Mouse (Mus musculus) limb, embryonic 10.5 days (tissue): ENCODE data around the gene Rassf3. TPM values are rescaled to one million over a fixed set of nuclear protein-coding genes. Genes with fewer than 3 reads are reported as not detected.

Experiments
- DNase-seq: peaks from one replicate; pipeline ENCODE4 v3.0.0-alpha.2; 2017; ENCODE audit warnings: low spot score
- H3K27ac ChIP-seq: fragments of 300-500 bp; sonication (generic); 2 replicates; pipeline ENCODE4 v1.5.1; 2016; ENCODE audit warnings: mild to moderate bottlenecking
- H3K27me3 ChIP-seq: fragments of 300-500 bp; sonication (generic); 2 replicates; pipeline ENCODE4 v1.6.1; 2016; ENCODE audit warnings: low read depth, mild to moderate bottlenecking; ENCODE audit not compliant: poor library complexity, severe bottlenecking
- H3K36me3 ChIP-seq: fragments of 300-500 bp; sonication (generic); 2 replicates; pipeline ENCODE4 v1.6.1; 2016; ENCODE audit warnings: mild to moderate bottlenecking, moderate library complexity
- H3K4me1 ChIP-seq: fragments of 300-500 bp; sonication (generic); 2 replicates; pipeline ENCODE4 v1.6.1; 2016
- H3K4me3 ChIP-seq: fragments of 300-500 bp; sonication (generic); 2 replicates; pipeline ENCODE4 v1.5.1; 2016; ENCODE audit warnings: mild to moderate bottlenecking, moderate library complexity
- H3K9me3 ChIP-seq: fragments of 300-500 bp; sonication (generic); replicated peaks from 2 replicates; pipeline ENCODE4 v1.6.1; 2016; ENCODE audit warnings: mild to moderate bottlenecking
- WGBS: fragments of 180-500 bp; shearing (Covaris S2); methylation state at CpG from one replicate; pipeline ENCODE4 v1.1.7; 2016; 5-methylcytosine and 5-hydroxymethylcytosine counted together
- polyA plus RNA-seq: library from polyadenylated mRNA; unstranded; fragments of >200 nt; fragmentation: Nextera tagmentation; extraction: Ambion mirVana; gene quantifications from 2 replicates; pipeline ENCODE4 v1.2.1, GENCODE M21; 2016

Rassf3 gene
- polyA plus RNA-seq, 1 experiment from 2014 or later, result 18.0 TPM

DNA sequence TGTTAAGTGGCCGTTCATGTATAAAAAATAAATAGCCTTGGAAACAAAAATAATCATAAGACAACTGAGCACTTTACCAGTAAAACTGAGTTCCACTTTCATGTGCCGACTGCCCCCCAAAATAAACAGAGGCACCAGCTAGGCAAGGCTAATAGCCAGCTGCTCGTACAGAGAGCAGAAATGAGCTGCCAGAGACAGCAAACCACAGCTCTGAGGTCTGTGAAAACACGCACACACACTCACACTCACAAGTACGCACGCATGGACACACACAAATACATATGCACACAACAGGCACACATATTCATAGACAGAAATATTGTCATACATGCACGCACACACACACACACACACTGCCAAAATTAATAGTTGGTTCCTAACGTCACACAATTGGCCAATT lies 46.6 kb downstream of the Rassf3 start:
- Histone ChIP-seq H3K36me3 (peaks cover 5% of the 10 kb centered on the region; the same call in 1 of the 2 replicates), H3K9me3 (no peaks in the 10 kb centered on the region), H3K27ac (peak overlapping the region; percentile 87), H3K4me3 (peak overlapping the region; percentile 37), H3K27me3 (no peaks in the 10 kb centered on the region), H3K4me1 (peaks cover 89% of the 10 kb centered on the region)
- no peak for DNase-seq
- WGBS, result 47% methylated on average over 8 of the region's 8 CpGs

DNA sequence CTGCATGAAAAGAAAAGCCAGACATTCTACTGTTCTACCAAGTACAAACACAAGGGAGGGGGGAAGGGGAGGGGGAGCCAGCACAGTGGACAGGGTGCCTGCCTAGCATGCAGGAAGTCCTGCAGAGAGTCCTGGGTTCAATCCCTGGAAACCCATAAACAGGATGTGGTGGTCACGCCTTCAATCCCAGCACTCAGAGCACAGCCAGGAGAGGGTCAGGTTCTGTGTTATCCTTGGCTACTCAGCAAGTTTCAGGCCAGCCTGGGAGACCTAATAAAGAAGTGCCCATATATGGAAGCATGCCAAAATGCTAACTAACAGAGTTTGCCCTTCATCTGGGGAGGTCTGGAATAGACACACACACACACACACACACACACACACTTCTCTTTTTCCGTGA lies 47.1 kb downstream of the Rassf3 start:
- Histone ChIP-seq H3K36me3 (peaks cover 5% of the 10 kb centered on the region; the same call in 1 of the 2 replicates), H3K27me3 (no peaks in the 10 kb centered on the region), H3K4me3 (no peak overlapping the region), H3K27ac (peak overlapping the region; percentile 87), H3K4me1 (peaks cover 87% of the 10 kb centered on the region), H3K9me3 (no peaks in the 10 kb centered on the region)
- no peak for DNase-seq
- WGBS, result 27% methylated on average over 2 of the region's 2 CpGs

DNA sequence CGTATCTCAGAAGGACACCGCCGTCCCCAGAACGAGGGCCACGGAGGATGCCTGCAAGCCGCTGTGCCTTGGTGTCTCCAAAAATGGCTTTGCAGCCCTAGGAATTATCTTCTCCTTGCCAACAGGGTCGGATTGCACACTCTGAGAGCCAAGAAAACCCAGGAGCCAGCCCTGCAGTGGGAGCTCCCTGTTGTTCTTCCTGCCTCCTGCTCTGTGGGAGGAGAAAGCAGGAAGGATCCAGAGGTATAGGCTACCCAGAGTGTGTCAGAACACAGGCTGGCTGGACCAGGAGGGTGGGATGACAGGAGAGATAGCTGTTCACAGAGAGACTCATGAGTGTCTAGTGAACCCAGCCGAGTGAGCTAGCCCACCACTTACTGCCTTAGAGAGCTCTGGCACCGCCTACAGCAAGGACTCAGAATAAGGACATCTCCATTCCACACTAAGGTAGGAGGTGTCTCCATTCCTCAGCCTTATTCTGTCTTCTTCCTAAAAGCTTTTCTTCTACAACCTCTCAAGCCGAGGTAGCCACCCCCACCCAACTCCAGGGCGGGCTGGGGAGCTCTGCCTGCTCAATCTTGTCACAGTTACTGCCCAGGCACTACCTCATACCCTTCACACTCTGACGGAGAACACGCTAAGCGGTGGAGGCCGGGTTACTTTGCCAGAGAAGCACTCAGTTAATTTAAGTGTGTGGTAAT lies 48.0 kb downstream of the Rassf3 start:
- Histone ChIP-seq H3K4me3 (no peak overlapping the region), H3K36me3 (peaks cover 5% of the 10 kb centered on the region; the same call in 1 of the 2 replicates), H3K27ac (peak overlapping the region; percentile 87), H3K4me1 (peaks cover 93% of the 10 kb centered on the region), H3K9me3 (no peaks in the 10 kb centered on the region), H3K27me3 (no peaks in the 10 kb centered on the region)
- WGBS, result 84% methylated on average over 15 of the region's 15 CpGs
- DNase-seq, result no peak

DNA sequence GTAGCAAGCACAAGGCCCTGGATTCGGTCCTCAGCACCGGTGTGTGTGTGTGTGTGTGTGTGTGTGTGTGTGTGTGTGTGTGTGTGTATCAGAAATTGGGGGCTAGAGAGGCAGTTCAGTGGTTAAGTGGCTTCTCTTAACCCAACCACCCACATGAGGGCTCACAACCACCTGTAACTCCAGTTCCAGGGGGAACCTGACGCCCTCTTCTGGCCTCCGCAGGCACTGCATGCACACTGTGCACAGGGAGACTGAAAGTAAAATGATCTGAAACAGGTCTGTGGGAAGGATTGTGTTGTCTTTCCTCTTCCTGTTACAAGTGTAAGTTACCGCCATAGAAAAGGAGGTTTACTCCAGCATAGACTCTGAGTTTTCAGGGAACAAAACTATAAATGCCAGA lies 49.0 kb downstream of the Rassf3 start:
- Histone ChIP-seq H3K27me3 (no peaks in the 10 kb centered on the region), H3K4me1 (peaks cover 87% of the 10 kb centered on the region), H3K9me3 (no peaks in the 10 kb centered on the region), H3K4me3 (no peak overlapping the region), H3K36me3 (peaks cover 5% of the 10 kb centered on the region; the same call in 1 of the 2 replicates), H3K27ac (peak overlapping the region; percentile 12; the same call in 1 of the 2 replicates)
- DNase-seq, result no peak
- 67% methylated on average over 5 of the region's 5 CpGs for WGBS

DNA sequence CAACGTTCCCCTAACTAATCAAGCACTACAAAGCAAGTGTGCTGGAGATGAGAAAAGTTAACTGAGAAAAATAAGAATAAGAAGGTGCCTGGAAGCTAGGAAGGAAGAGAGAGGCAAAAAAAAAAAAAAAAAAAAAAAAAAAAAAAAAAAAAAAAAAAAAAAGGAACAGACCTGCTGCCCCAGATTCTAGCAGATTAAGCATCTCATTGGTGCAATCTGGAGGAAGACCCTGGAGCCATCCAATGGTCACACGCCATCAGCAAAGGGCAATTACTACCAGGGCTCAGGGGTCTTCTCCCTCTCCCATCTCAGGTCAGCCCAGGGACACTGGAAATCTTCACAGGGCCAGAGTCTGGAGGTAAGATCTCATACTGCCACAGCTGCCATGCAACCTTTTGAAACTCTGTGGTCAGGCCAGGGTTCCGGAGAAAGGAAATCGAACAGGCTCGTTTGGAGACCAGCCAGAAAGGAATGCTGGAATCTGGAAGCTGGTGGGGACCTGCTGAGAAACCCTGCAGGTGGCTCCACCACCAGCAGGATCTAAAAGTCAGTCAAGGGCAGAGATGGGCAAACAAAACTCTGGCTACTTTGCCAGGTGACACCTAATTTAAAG lies 49.6 kb downstream of the Rassf3 start:
- peaks cover 5% of the 10 kb centered on the region; the same call in 1 of the 2 replicates for H3K36me3 ChIP-seq
- H3K27ac ChIP-seq, result peak overlapping the region; percentile 12; the same call in 1 of the 2 replicates
- no peaks in the 10 kb centered on the region for H3K9me3 ChIP-seq
- H3K4me3 ChIP-seq, result no peak overlapping the region
- 47% methylated on average over 5 of the region's 5 CpGs for WGBS
- no peak for DNase-seq
- H3K4me1 ChIP-seq, result peaks cover 85% of the 10 kb centered on the region
- H3K27me3 ChIP-seq, result no peaks in the 10 kb centered on the region

DNA sequence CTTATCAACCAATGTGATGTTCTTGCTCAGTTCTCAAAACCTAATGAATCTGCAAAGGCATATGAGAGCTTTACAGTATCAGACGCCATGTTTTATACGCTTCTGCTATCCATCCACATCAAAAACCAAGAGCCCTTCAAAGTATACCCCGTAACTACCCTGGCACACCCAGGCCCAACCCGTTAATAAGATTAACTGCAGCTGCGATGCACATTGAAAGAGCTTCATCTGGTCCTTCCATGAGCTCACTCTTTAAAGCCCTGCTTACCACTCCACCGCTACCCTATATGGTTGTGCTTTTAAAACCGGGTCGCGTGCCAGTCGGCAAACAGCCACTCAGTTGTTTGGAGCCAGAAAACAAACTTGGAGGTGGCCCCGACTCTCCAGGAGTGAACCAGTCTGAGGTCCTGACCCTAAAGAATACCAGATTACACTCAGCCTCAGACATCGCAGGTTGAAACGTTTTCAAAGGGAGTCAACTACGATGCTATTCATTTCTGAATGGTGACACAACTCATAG lies 50.6 kb downstream of the Rassf3 start:
- Histone ChIP-seq H3K36me3 (peaks cover 5% of the 10 kb centered on the region; the same call in 1 of the 2 replicates), H3K27ac (no peak overlapping the region; the same call in 1 of the 2 replicates), H3K4me1 (peaks cover 82% of the 10 kb centered on the region), H3K9me3 (no peaks in the 10 kb centered on the region), H3K4me3 (no peak overlapping the region), H3K27me3 (no peaks in the 10 kb centered on the region)
- DNase-seq, result no peak
- WGBS, result 84% methylated on average over 14 of the region's 14 CpGs

DNA sequence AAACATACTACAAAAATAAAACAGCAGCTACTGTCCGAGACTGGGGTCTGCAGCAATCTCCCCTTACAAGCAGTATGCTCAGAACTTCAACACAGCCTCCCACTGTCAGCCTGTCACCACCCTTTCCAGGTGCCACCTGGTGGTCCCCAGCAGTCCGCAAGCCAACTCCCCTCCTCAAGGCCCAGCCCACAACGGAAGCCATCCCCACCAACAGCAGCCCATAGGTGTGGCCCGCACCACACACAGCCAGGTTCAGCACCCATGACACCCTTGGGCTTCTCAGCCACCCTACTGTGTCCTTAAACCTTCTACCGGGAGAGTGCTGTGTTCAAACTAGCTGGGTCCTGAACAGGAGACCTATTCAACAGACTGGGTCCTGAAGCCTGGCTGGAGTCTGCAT lies 51.1 kb downstream of the Rassf3 start:
- peaks cover 82% of the 10 kb centered on the region for H3K4me1 ChIP-seq
- DNase-seq, result no peak
- no peaks in the 10 kb centered on the region for H3K27me3 ChIP-seq
- H3K4me3 ChIP-seq, result no peak overlapping the region
- peaks cover 5% of the 10 kb centered on the region; the same call in 1 of the 2 replicates for H3K36me3 ChIP-seq
- 84% methylated on average over 5 of the region's 5 CpGs for WGBS
- peak overlapping the region; percentile 67 for H3K27ac ChIP-seq
- H3K9me3 ChIP-seq, result no peaks in the 10 kb centered on the region

DNA sequence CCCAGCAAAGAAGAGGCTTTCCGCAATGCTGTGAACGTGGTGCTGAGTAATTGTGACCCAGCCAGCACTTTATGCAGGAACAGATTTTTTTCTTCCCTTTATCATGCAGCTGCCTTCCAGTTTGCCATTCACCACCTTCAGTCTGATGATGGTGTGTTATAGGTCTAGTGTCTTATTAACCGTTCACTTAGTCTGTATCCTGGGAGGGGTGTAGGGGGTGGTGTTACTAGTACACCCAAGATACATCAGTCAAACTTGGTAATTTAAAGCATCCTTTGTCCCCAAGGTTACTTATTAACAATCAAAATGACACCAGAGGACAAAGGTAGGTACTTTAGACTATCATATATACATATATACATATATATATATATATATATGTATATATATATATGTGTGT lies 51.7 kb downstream of the Rassf3 start:
- Histone ChIP-seq H3K4me1 (peaks cover 82% of the 10 kb centered on the region), H3K9me3 (no peaks in the 10 kb centered on the region), H3K27ac (peak overlapping the region; percentile 26; the same call in 1 of the 2 replicates), H3K36me3 (peaks cover 5% of the 10 kb centered on the region; the same call in 1 of the 2 replicates), H3K4me3 (no peak overlapping the region), H3K27me3 (no peaks in the 10 kb centered on the region)
- no peak for DNase-seq
- WGBS, result 86% methylated on average over 3 of the region's 3 CpGs

DNA sequence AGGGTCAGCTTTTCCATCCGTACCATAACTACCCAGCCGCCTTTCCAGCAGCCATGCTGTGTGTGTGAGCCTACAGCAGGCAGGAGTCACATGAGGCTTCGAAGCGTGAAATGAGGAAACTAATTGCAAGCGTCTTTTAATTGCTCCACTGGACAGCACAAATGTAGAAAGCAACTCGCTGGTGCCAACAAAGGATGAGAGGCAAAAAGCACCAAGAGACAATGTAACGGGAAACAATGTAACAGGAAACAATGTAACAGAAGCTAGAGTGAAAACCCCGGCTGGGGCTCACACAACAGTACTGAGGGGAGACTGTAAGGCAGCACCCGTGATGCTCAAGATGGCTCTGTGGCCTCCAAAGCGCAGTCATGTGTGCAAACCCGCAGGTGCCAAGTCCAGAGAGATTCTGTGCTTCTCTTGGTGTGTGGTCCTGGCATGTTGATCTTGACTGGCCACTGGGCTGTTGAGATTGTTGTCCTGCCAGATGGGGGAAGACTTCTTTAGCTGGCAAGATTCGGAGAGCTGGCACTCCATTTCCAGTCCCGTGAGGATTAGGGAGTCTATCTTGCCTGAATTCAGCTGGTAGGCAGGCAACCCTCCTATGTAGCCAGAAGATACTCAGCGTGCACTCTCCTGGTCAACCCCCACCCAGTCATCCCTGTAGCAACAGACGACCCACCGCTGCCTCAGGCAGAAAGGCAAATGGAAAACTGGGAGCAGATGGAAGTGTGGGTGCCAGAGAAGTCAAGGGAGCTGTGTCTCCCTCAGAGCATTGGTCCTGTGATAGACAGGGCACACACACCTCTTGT lies 52.4 kb downstream of the Rassf3 start:
- peaks cover 8% of the 10 kb centered on the region for H3K36me3 ChIP-seq
- H3K27ac ChIP-seq, result peak overlapping the region; percentile 26
- no peak overlapping the region for H3K4me3 ChIP-seq
- 89% methylated on average over 16 of the region's 16 CpGs for WGBS
- H3K4me1 ChIP-seq, result peaks cover 82% of the 10 kb centered on the region
- H3K9me3 ChIP-seq, result no peaks in the 10 kb centered on the region
- DNase-seq, result no peak
- H3K27me3 ChIP-seq, result no peaks in the 10 kb centered on the region

DNA sequence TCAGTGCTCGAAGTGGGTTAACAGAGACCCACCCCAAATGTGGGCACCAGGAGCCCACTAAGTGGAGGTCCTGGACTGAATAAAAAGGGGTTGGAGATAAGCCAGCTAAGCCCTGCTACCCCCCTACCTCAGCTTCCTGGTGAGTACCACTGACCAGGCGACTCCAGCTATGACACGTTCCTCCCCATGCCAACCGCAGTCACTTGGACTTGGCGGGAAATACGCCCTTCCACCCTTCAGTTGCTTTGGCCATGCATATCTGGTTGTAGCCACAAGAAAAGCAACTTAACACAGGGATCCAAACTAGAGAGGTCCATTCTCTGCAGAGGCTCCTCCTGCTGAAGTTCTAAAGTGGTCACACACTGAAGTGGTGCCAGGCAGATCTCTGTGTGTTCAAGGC lies 53.9 kb downstream of the Rassf3 start:
- H3K27me3 ChIP-seq, result no peaks in the 10 kb centered on the region
- H3K4me1 ChIP-seq, result peaks cover 69% of the 10 kb centered on the region
- 92% methylated on average over 6 of the region's 6 CpGs for WGBS
- no peak overlapping the region for H3K27ac ChIP-seq
- peaks cover 10% of the 10 kb centered on the region for H3K36me3 ChIP-seq
- DNase-seq, result no peak
- no peaks in the 10 kb centered on the region for H3K9me3 ChIP-seq
- H3K4me3 ChIP-seq, result no peak overlapping the region

DNA sequence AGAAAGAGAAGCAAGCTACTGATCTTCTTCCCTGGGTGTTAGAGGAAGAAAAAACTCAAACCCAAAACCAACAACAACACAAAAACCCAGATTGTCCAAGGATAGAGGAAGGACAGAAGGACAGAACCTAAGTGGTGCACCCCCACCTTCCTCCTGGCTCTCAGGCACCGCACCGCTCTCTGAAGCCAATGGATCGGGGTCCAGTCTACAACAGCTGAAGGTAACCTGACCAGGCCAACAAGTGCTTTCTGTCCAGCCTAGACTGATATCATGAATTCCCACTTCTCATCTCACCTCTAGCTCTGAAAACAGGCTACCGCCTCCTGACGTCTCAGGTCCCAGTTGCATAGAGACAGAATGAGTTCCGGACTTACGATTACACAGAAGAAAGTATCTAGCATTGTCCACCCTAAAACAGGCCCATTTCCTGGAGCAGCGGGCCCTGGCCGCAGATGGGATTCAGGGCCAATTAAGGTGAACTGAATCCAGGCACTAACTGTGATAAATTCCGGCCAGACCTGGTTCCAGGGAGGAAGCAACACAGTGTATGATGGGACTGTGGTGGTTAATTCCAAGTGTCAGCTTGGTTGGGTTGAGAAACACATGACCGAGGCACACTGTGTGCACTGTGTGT lies 54.4 kb downstream of the Rassf3 start:
- Histone ChIP-seq H3K4me1 (peaks cover 66% of the 10 kb centered on the region), H3K4me3 (no peak overlapping the region), H3K27me3 (no peaks in the 10 kb centered on the region), H3K27ac (peak overlapping the region; percentile 30; the same call in 1 of the 2 replicates), H3K9me3 (no peaks in the 10 kb centered on the region), H3K36me3 (peaks cover 11% of the 10 kb centered on the region)
- DNase-seq, result no peak
- whole genome bisulfite sequencing, result 91% methylated on average over 11 of the region's 11 CpGs

DNA sequence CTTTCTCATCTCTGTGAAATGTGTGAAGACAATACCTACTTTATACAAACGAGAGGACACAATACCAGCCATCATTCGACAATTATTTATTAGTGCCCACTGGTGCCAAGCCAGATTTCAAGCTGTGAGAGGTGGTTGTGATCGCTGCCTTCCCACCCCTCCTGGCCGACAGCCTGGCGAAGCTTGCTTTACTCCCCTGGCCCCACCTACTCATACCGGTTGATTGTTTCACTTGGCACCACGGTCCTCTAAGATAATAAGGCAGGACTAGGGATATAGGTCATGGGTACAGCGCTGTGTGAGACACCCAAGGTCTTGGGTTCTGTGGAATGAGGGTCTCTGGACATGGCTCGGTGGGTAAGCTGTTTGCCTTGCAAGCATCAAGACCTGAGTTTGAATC lies 55.1 kb downstream of the Rassf3 start:
- Histone ChIP-seq H3K27me3 (no peaks in the 10 kb centered on the region), H3K4me3 (no peak overlapping the region), H3K27ac (no peak overlapping the region; the same call in 1 of the 2 replicates), H3K36me3 (peaks cover 18% of the 10 kb centered on the region), H3K4me1 (peaks cover 61% of the 10 kb centered on the region), H3K9me3 (no peaks in the 10 kb centered on the region)
- no peak for DNase-seq
- WGBS, result 87% methylated on average over 9 of the region's 9 CpGs
